In genomic region chr10:126928819-126929206, GRCm38 (mm10) we compare ENCODE assay signal across 8 mouse cellular contexts. TPM values are rescaled to one million over a fixed set of nuclear protein-coding genes. Genes with fewer than 3 reads are reported as not detected.
DNase-seq lines count a peak whose midpoint lies in the region; ATAC-seq and TF ChIP-seq lines count a peak whose summit lies in the region.

No protein-coding gene starts in this region.

- H3K36me3 ChIP-seq in kidney, embryonic 14.5 days (ENCODE audit: control insufficient read depth, insufficient read depth, low read length) = no peaks in the 10 kb centered on the region
- no peaks in the 10 kb centered on the region for H3K36me3 ChIP-seq in embryonic facial prominence, embryonic 12.5 days
- no peaks in the 10 kb centered on the region for H3K36me3 ChIP-seq in heart, postnatal 0 days (replicated peaks; ENCODE audit: control insufficient read depth, insufficient read depth, low read length)
- no peaks in the 10 kb centered on the region for H3K36me3 ChIP-seq in lung, embryonic 14.5 days (ENCODE audit: insufficient read depth)
- no peaks in the 10 kb centered on the region for H3K36me3 ChIP-seq in stomach, embryonic 15.5 days

- peak overlapping the region; percentile 95 for H3K27ac ChIP-seq in kidney, embryonic 14.5 days (ENCODE audit: low read depth, low read length)
- peak overlapping the region; percentile 82; the same call in 1 of the 2 replicates for H3K27ac ChIP-seq in embryonic facial prominence, embryonic 12.5 days
- peak overlapping the region; percentile 97 for H3K27ac ChIP-seq in heart, postnatal 0 days (ENCODE audit: low read depth)
- peak overlapping the region; percentile 99 for H3K27ac ChIP-seq in lung, embryonic 14.5 days (ENCODE audit: low read depth)
- H3K27ac ChIP-seq in stomach, embryonic 15.5 days = peak overlapping the region; percentile 99

- peak overlapping the region; percentile 55 for H3K4me3 ChIP-seq in kidney, embryonic 14.5 days (ENCODE audit: low read length)
- peak overlapping the region; percentile 47 for H3K4me3 ChIP-seq in embryonic facial prominence, embryonic 12.5 days
- H3K4me3 ChIP-seq in heart, postnatal 0 days (ENCODE audit: low read depth, low read length) = peak overlapping the region; percentile 57
- peak overlapping the region; percentile 46 for H3K4me3 ChIP-seq in lung, embryonic 14.5 days (ENCODE audit: low read depth, low read length)
- peak overlapping the region; percentile 50 for H3K4me3 ChIP-seq in stomach, embryonic 15.5 days (replicated peaks)

- 17% methylated on average over 12 of the region's 12 CpGs for WGBS in kidney, embryonic 14.5 days
- WGBS in embryonic facial prominence, embryonic 12.5 days = 20% methylated on average over 12 of the region's 12 CpGs
- WGBS in heart, postnatal 0 days = 22% methylated on average over 12 of the region's 12 CpGs
- WGBS in lung, embryonic 14.5 days = 18% methylated on average over 12 of the region's 12 CpGs
- WGBS in stomach, embryonic 15.5 days = 23% methylated on average over 12 of the region's 12 CpGs

- H3K27me3 ChIP-seq in kidney, embryonic 14.5 days (ENCODE audit: control insufficient read depth, insufficient read depth, low read length) = no peaks in the 10 kb centered on the region
- H3K27me3 ChIP-seq in embryonic facial prominence, embryonic 12.5 days = peaks cover 3% of the 10 kb centered on the region; the same call in 1 of the 2 replicates
- no peaks in the 10 kb centered on the region for H3K27me3 ChIP-seq in heart, postnatal 0 days (ENCODE audit: control insufficient read depth, insufficient read depth, low read length)
- no peaks in the 10 kb centered on the region for H3K27me3 ChIP-seq in lung, embryonic 14.5 days (ENCODE audit: insufficient read depth, low read length)
- no peaks in the 10 kb centered on the region for H3K27me3 ChIP-seq in stomach, embryonic 15.5 days (replicated peaks)

- no peak for DNase-seq in kidney, adult 11 months
- peak; percentile 42 for DNase-seq in heart, postnatal 0 days (ENCODE audit: low spot score)
- DNase-seq in lung, embryonic 14.5 days = no peak
- no peak for DNase-seq in spleen, postnatal 10 days (ENCODE audit: low spot score in 2 of 2)

- H3K9me3 ChIP-seq in kidney, embryonic 14.5 days (ENCODE audit: control insufficient read depth, low read length) = no peaks in the 10 kb centered on the region
- H3K9me3 ChIP-seq in embryonic facial prominence, embryonic 12.5 days = no peaks in the 10 kb centered on the region
- no peaks in the 10 kb centered on the region for H3K9me3 ChIP-seq in heart, postnatal 0 days (replicated peaks; ENCODE audit: control insufficient read depth, low read length)
- no peaks in the 10 kb centered on the region for H3K9me3 ChIP-seq in lung, embryonic 14.5 days (ENCODE audit: low read depth, low read length)
- H3K9me3 ChIP-seq in stomach, embryonic 15.5 days = no peaks in the 10 kb centered on the region

- ATAC-seq in kidney, embryonic 14.5 days (ENCODE audit: low FRiP score, low TSS enrichment) = no peak
- no peak for ATAC-seq in embryonic facial prominence, embryonic 12.5 days (ENCODE audit: insufficient number of reproducible peaks, insufficient read depth, low FRiP score, low TSS enrichment)
- peak; percentile 7; the same call in 1 of the 2 replicates for ATAC-seq in heart, postnatal 0 days (ENCODE audit: insufficient read depth, low read depth)
- ATAC-seq in lung, embryonic 14.5 days (ENCODE audit: insufficient read depth) = no peak
- no peak for ATAC-seq in stomach, embryonic 15.5 days (ENCODE audit: insufficient read depth, low FRiP score, low read depth)
- ATAC-seq in activated CD4-positive, CD25-positive, alpha-beta regulatory T cell, adult 4 months = no peak

- peak overlapping the region; percentile 78; the same call in 1 of the 2 replicates for H3K9ac ChIP-seq in kidney, embryonic 14.5 days (ENCODE audit: low read depth, low read length)
- peak overlapping the region; percentile 59; the same call in 1 of the 2 replicates for H3K9ac ChIP-seq in embryonic facial prominence, embryonic 12.5 days
- H3K9ac ChIP-seq in heart, postnatal 0 days (replicated peaks; ENCODE audit: low read depth, low read length) = peak overlapping the region; percentile 70; the same call in 1 of the 2 replicates
- peak overlapping the region; percentile 75 for H3K9ac ChIP-seq in lung, embryonic 14.5 days
- no peak overlapping the region; the same call in 1 of the 2 replicates for H3K9ac ChIP-seq in stomach, embryonic 15.5 days

- H3K4me2 ChIP-seq in kidney, embryonic 14.5 days (replicated peaks; ENCODE audit: low read depth, low read length) = peak overlapping the region; percentile 96
- peak overlapping the region; percentile 80 for H3K4me2 ChIP-seq in embryonic facial prominence, embryonic 12.5 days (replicated peaks)
- H3K4me2 ChIP-seq in heart, postnatal 0 days (ENCODE audit: low read depth, low read length) = peak overlapping the region; percentile 80
- peak overlapping the region; percentile 83 for H3K4me2 ChIP-seq in lung, embryonic 14.5 days
- H3K4me2 ChIP-seq in stomach, embryonic 15.5 days = peak overlapping the region; percentile 80

- peaks cover 49% of the 10 kb centered on the region for H3K4me1 ChIP-seq in kidney, embryonic 14.5 days (ENCODE audit: control insufficient read depth, insufficient read depth, low read length)
- peaks cover 52% of the 10 kb centered on the region for H3K4me1 ChIP-seq in embryonic facial prominence, embryonic 12.5 days
- peaks cover 51% of the 10 kb centered on the region for H3K4me1 ChIP-seq in heart, postnatal 0 days (ENCODE audit: control insufficient read depth, insufficient read depth)
- peaks cover 43% of the 10 kb centered on the region for H3K4me1 ChIP-seq in lung, embryonic 14.5 days (ENCODE audit: insufficient read depth)
- H3K4me1 ChIP-seq in stomach, embryonic 15.5 days = peaks cover 43% of the 10 kb centered on the region

- no peak for TF ChIP-seq CTCF in heart, postnatal 0 days (IDR thresholded peaks at IDR 0.05; ENCODE audit: low read depth)
- no peak for TF ChIP-seq CTCF in lung, embryonic 14.5 days (IDR thresholded peaks at IDR 0.05; ENCODE audit: low read depth)

- no peak for TF ChIP-seq EP300 in heart, postnatal 0 days (IDR thresholded peaks at IDR 0.05; ENCODE audit: low read depth)

RNA-seq across cellular contexts. Expression of gene Atp23, which starts 27.7 kb away (rescaled TPM):
- polyA plus RNA-seq in kidney, embryonic 14.5 days (2014; fragmentation: Nextera tagmentation; extraction: Ambion mirVana) = 22.7 and 26.8 TPM in 2 replicates
- polyA plus RNA-seq in embryonic facial prominence, embryonic 12.5 days (2016; fragmentation: Nextera tagmentation; extraction: Ambion mirVana) = 21.8 and 23.9 TPM in 2 replicates
- total RNA-seq in heart, postnatal 0 days (2014; rRNA removed; ENCODE audit: low replicate concordance) = 0.46 and 10.2 TPM in 2 replicates
- polyA plus RNA-seq in heart, postnatal 0 days (2015; fragmentation: Nextera tagmentation; extraction: Ambion mirVana) = 7.8 and 8.5 TPM in 2 replicates
- 25.0 and 25.7 TPM in 2 replicates for polyA plus RNA-seq in lung, embryonic 14.5 days (2014; fragmentation: Nextera tagmentation; extraction: Ambion mirVana)
- 17.9 and 18.2 TPM in 2 replicates for polyA plus RNA-seq in stomach, embryonic 15.5 days (2015; fragmentation: Nextera tagmentation; extraction: Ambion mirVana)
- polyA plus RNA-seq in activated CD4-positive, CD25-positive, alpha-beta regulatory T cell, adult 4 months (2017; shearing (Covaris generic)) = 1 to 10 TPM; 5.9 to 6.9 TPM

RNA-seq across cellular contexts. Expression of gene Ctdsp2, which starts 49.7 kb away (rescaled TPM):
- 81.1 and 112 TPM in 2 replicates for polyA plus RNA-seq in kidney, embryonic 14.5 days (2014; fragmentation: Nextera tagmentation; extraction: Ambion mirVana)
- polyA plus RNA-seq in embryonic facial prominence, embryonic 12.5 days (2016; fragmentation: Nextera tagmentation; extraction: Ambion mirVana) = 85.1 and 91.0 TPM in 2 replicates
- 137 and 155 TPM in 2 replicates for total RNA-seq in heart, postnatal 0 days (2014; rRNA removed; ENCODE audit: low replicate concordance)
- polyA plus RNA-seq in heart, postnatal 0 days (2015; fragmentation: Nextera tagmentation; extraction: Ambion mirVana) = 26.4 and 27.4 TPM in 2 replicates
- 112 and 113 TPM in 2 replicates for polyA plus RNA-seq in lung, embryonic 14.5 days (2014; fragmentation: Nextera tagmentation; extraction: Ambion mirVana)
- 57.0 and 63.2 TPM in 2 replicates for polyA plus RNA-seq in stomach, embryonic 15.5 days (2015; fragmentation: Nextera tagmentation; extraction: Ambion mirVana)
- polyA plus RNA-seq in activated CD4-positive, CD25-positive, alpha-beta regulatory T cell, adult 4 months (2017; shearing (Covaris generic)) = 10 to 100 TPM; 29.8 to 35.8 TPM
